Mouse (Mus musculus): ENCODE measurements around the gene Fat4.

- TF ChIP-seq POLR2A (IDR thresholded peaks at IDR 0.05; ENCODE audit: borderline replicate concordance, control insufficient read depth, low read depth, low read length) (no peak), CTCF (IDR thresholded peaks at IDR 0.05; ENCODE audit: control insufficient read depth, insufficient read depth, low read length) (no peak)
These were observed 26.1 kb upstream of the Fat4 start for GRCm38 (mm10) chr3:38860683-38861082.
